Mouse (Mus musculus) heart, embryonic 16.5 days (tissue): ENCODE measurements around the gene Ripor2. TPM values are rescaled to one million over a fixed set of nuclear protein-coding genes. Genes with fewer than 3 reads are reported as not detected.

Source experiments
- ATAC-seq: fragments of 200-750 bp; cut with Nextera tagmentation; replicated peaks from 2 replicates; pipeline ENCODE4 v1.8.0; 2017; ENCODE audit warnings: moderate number of reproducible peaks; ENCODE audit not compliant: insufficient read depth, low FRiP score; ENCODE audit errors: extremely low read depth
- H3K27ac ChIP-seq: fragments of 300-500 bp; sonication (generic); 2 replicates; pipeline ENCODE4 v1.5.1; 2014; ENCODE audit warnings: mild to moderate bottlenecking, low read length, control low read depth, moderate library complexity
- H3K27me3 ChIP-seq: fragments of 300-500 bp; sonication (generic); 2 replicates; pipeline ENCODE4 v1.6.1; 2014; ENCODE audit warnings: low read length, mixed read lengths; ENCODE audit not compliant: control insufficient read depth, insufficient read depth
- H3K36me3 ChIP-seq: fragments of 300-500 bp; sonication (generic); 2 replicates; pipeline ENCODE4 v1.6.1; 2014; ENCODE audit not compliant: control insufficient read depth, insufficient read depth
- H3K4me1 ChIP-seq: fragments of 300-500 bp; sonication (generic); 2 replicates; pipeline ENCODE4 v1.6.1; 2014; ENCODE audit warnings: low read length, mixed read lengths; ENCODE audit not compliant: control insufficient read depth, insufficient read depth
- H3K4me2 ChIP-seq: fragments of 300-500 bp; sonication (generic); 2 replicates; pipeline ENCODE4 v1.6.1; 2014; ENCODE audit warnings: low read depth, mild to moderate bottlenecking, control low read depth, low read length
- H3K4me3 ChIP-seq: fragments of 300-500 bp; sonication (generic); 2 replicates; pipeline ENCODE4 v1.5.1; 2014; ENCODE audit warnings: mild to moderate bottlenecking, control low read depth, low read length
- H3K9ac ChIP-seq: fragments of 300-500 bp; sonication (generic); 2 replicates; pipeline ENCODE4 v1.6.1; 2014; ENCODE audit warnings: low read length, control low read depth
- H3K9me3 ChIP-seq: fragments of 300-500 bp; sonication (generic); replicated peaks from 2 replicates; pipeline ENCODE4 v1.6.1; 2016; ENCODE audit warnings: low read length; ENCODE audit not compliant: control insufficient read depth
- WGBS: fragments of 180-500 bp; shearing (Covaris S2); extraction: QIAGEN DNeasy Blood & Tissue Kit; methylation state at CpG from one replicate; pipeline ENCODE4 v1.1.7; 2014; 5-methylcytosine and 5-hydroxymethylcytosine counted together
- polyA plus RNA-seq: library from polyadenylated mRNA; unstranded; fragments of >200 nt; fragmentation: Nextera tagmentation; extraction: Ambion mirVana; gene quantifications from 2 replicates; pipeline ENCODE4 v1.2.1, GENCODE M21; 2015

Gene Ripor2
- polyA plus RNA-seq, result 17.3 and 17.8 TPM in 2 replicates

DNA sequence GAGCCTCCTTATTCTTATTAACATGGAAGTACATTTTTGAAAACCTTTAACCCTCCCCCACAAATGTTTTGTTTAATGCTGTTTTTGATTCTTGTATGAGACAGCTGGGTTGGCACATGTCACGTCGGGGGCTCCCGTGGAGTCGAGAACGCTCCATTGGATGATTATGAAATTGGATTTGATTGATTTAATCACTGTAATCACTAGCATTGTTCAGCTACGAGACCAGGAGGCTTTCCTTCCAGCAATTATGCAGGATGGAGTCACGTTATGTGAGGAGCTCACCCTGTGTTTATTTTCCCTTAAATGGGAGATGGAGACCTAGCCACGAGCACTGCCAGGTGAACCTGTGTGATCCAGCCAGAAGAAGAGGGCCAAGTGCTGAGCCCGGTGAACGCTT lies at the start of gene Ripor2:
TSS of gene Ripor2 (plus strand) at position 357 of the 400 bp plus-strand sequence.
- no peak within 1 kb of the TSS for H3K4me3 ChIP-seq
- H3K4me1 ChIP-seq, result peaks cover 13% of the 10 kb centered on the region
- H3K36me3 ChIP-seq, result no peaks in the 10 kb centered on the region
- H3K27ac ChIP-seq, result no peak within 1 kb of the TSS
- 83% methylated on average over 10 of the region's 10 CpGs for WGBS
- no peaks in the 10 kb centered on the region for H3K9me3 ChIP-seq
- no peaks in the 10 kb centered on the region for H3K27me3 ChIP-seq
- H3K9ac ChIP-seq, result no peak within 1 kb of the TSS
- ATAC-seq, result no peak
- H3K4me2 ChIP-seq, result no peak within 1 kb of the TSS

DNA sequence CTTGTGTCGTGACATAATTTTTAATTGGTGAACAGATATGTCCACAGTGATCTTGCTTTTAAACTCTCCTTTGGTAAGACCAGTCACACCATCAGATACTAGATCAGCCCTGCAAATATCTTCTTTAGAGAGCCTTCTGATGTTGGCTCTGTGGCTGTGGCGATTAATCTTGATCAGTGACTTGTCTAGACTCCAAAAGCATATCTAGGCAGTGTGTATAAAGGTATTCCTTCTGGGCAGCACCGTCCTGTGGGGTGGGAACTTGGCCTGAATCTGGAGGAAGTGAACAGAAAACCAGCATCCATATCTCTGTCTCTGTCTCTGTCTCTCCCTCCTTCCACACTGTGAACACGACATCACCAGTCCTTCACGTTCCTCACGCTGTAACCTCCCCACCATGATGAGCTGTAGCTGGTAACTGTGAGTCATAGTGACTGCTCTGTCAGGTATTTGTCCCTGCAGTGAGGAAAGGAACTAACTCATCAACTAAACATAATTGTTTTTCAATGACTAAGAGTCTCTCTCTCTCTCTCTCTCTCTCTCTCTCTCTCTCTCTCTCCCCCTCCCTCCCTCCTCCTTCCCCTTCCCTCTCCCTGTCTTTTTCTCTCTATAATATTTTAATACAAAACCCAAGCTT lies 45.3 kb upstream of the Ripor2 start:
- 58% methylated on average over 6 of the region's 6 CpGs for WGBS

DNA sequence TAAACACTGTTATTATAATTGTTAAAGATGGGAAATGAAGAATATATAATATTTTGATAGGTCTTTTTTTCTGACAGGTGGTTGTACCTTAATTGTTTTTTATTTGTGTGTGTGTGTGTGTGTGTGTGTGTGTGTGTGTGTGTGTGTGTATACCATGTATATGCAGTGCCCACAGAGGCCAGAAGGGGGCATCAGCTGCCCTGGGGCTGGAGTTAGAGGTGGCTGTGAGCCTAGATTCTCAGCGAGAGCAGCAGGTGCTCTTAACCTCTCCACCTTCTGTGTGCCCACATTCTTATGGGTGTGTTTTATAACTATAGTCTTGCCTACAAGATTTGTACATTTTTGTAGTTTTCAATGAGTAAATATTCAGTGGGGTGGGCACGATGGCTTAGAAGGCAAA lies 44.0 kb upstream of the Ripor2 start:
- H3K4me1 ChIP-seq, result peaks cover 5% of the 10 kb centered on the region; the same call in 1 of the 2 replicates
- H3K27me3 ChIP-seq, result no peaks in the 10 kb centered on the region
- no peaks in the 10 kb centered on the region for H3K36me3 ChIP-seq
- H3K9me3 ChIP-seq, result no peaks in the 10 kb centered on the region
- no peak overlapping the region for H3K9ac ChIP-seq
- no peak for ATAC-seq
- no peak overlapping the region for H3K4me3 ChIP-seq
- H3K4me2 ChIP-seq, result no peak overlapping the region
- 73% methylated on average over 2 of the region's 2 CpGs for WGBS
- peak overlapping the region; percentile 7; the same call in 1 of the 2 replicates for H3K27ac ChIP-seq

More for the DNA sequence above, 45.3 kb upstream of the Ripor2 start:
- Histone ChIP-seq H3K9me3 (no peaks in the 10 kb centered on the region), H3K36me3 (no peaks in the 10 kb centered on the region), H3K4me1 (peaks cover 5% of the 10 kb centered on the region; the same call in 1 of the 2 replicates), H3K4me3 (no peak overlapping the region), H3K9ac (no peak overlapping the region), H3K27me3 (no peaks in the 10 kb centered on the region), H3K27ac (no peak overlapping the region), H3K4me2 (no peak overlapping the region)
- no peak for ATAC-seq

GRCm38 (mm10) chr13:24538941-24539340 lies 43.0 kb upstream of the Ripor2 start:
- Histone ChIP-seq H3K4me1 (peaks cover 5% of the 10 kb centered on the region; the same call in 1 of the 2 replicates), H3K36me3 (no peaks in the 10 kb centered on the region), H3K4me2 (peak overlapping the region; percentile 39; the same call in 1 of the 2 replicates), H3K27ac (peak overlapping the region; percentile 76), H3K4me3 (no peak overlapping the region), H3K27me3 (no peaks in the 10 kb centered on the region), H3K9ac (no peak overlapping the region), H3K9me3 (no peaks in the 10 kb centered on the region)
- peak; percentile 88 for ATAC-seq
- 31% methylated on average over 5 of the region's 5 CpGs for WGBS

- no peaks in the 10 kb centered on the region for H3K27me3 ChIP-seq
- H3K4me2 ChIP-seq, result no peak overlapping the region
- no peak overlapping the region for H3K27ac ChIP-seq
- no peak for ATAC-seq
- 27% methylated on average over 1 of the region's 1 CpGs for WGBS
- H3K9ac ChIP-seq, result no peak overlapping the region
- peaks cover 22% of the 10 kb centered on the region for H3K4me1 ChIP-seq
- H3K9me3 ChIP-seq, result no peaks in the 10 kb centered on the region
- no peak overlapping the region for H3K4me3 ChIP-seq
- H3K36me3 ChIP-seq, result no peaks in the 10 kb centered on the region
Observed at GRCm38 (mm10) chr13:24545677-24546076, 36.3 kb upstream of the Ripor2 start.

DNA sequence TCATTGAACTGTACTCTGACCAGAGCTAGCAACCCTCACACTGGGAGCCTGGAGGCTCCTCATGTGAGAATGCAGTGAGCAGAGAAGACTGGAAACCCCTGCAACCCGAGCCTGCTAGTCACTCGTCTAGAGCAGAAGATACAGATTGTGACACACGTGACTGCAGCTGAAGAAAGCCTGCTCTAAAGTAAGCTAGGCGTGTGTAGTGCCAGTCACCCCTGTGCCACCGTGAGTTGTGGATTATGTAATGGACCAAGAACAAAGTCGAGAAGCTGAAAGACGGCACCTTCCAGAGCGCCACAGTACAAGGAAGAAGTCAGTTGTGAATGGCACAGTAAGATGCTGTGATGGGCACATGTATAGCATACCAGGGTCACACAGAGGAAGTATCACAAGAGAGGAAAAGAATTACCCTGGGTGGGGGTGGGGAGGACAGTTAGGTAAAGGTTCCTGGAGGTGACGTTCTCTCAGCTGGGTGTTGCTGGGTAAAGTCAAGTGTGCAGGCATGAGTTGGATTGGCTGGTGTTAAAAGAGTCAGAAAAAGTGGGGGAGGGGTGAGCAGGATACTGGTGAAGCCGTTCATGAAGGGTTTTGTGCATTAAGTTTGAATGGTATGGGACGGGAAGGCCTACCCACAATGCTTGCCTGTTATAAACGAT lies 35.1 kb upstream of the Ripor2 start:
- Histone ChIP-seq H3K36me3 (no peaks in the 10 kb centered on the region), H3K4me2 (no peak overlapping the region), H3K9ac (no peak overlapping the region), H3K9me3 (no peaks in the 10 kb centered on the region), H3K27ac (no peak overlapping the region), H3K4me3 (no peak overlapping the region), H3K27me3 (no peaks in the 10 kb centered on the region), H3K4me1 (peaks cover 34% of the 10 kb centered on the region)
- 68% methylated on average over 12 of the region's 12 CpGs for WGBS
- ATAC-seq, result no peak; the same call in 1 of the 2 replicates

DNA sequence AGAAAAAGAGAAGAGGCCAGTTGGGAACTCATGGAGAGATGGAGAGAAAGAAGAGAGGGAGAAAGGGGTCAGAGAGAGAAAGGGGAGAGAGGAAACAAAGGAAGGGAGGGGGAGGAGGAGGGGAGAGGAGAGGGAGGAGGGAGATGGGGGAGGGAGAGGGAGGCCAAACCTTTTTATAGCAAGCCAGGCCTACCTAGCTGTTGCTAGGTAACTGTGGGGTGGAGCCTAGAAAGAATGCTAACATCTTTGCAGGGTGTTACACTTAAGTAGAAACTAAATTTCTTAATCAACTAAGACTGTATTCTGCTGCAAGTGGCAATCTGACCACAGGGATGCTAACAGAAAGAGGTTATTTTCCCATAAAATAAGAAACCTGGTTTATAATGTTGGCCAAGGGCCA lies 33.1 kb upstream of the Ripor2 start:
- no peaks in the 10 kb centered on the region for H3K27me3 ChIP-seq
- no peak overlapping the region for H3K4me3 ChIP-seq
- no peak overlapping the region for H3K4me2 ChIP-seq
- H3K4me1 ChIP-seq, result peaks cover 42% of the 10 kb centered on the region
- H3K9me3 ChIP-seq, result no peaks in the 10 kb centered on the region
- H3K36me3 ChIP-seq, result no peaks in the 10 kb centered on the region
- no peak for ATAC-seq
- H3K9ac ChIP-seq, result no peak overlapping the region
- peak overlapping the region; percentile 43; the same call in 1 of the 2 replicates for H3K27ac ChIP-seq

- peak overlapping the region; percentile 22; the same call in 1 of the 2 replicates for H3K27ac ChIP-seq
- no peaks in the 10 kb centered on the region for H3K27me3 ChIP-seq
- no peak overlapping the region for H3K4me3 ChIP-seq
- 22% methylated on average over 12 of the region's 14 CpGs for WGBS
- H3K9ac ChIP-seq, result no peak overlapping the region
- peaks cover 42% of the 10 kb centered on the region for H3K4me1 ChIP-seq
- ATAC-seq, result peak; percentile 47; the same call in 1 of the 2 replicates
- H3K36me3 ChIP-seq, result no peaks in the 10 kb centered on the region
- H3K9me3 ChIP-seq, result no peaks in the 10 kb centered on the region
- H3K4me2 ChIP-seq, result peak overlapping the region; percentile 36
Observed at GRCm38 (mm10) chr13:24551100-24551931, 30.7 kb upstream of the Ripor2 start.
